Mouse (Mus musculus) ES-Bruce4 (cell line): ENCODE data around the gene Rab31.

Experiments
- CTCF ChIP-seq: IDR thresholded peaks from one replicate; pipeline ENCODE4 v1.8.1; 2011; ENCODE audit warnings: low read depth, low read length
- EP300 ChIP-seq: IDR thresholded peaks from 2 replicates; pipeline ENCODE4 v1.6.1; 2011; ENCODE audit warnings: low read depth, low read length; ENCODE audit not compliant: insufficient read depth
- POLR2A ChIP-seq: IDR thresholded peaks from one replicate; pipeline ENCODE4 v1.8.1; 2011; ENCODE audit warnings: low read length; ENCODE audit not compliant: insufficient read depth

- TF ChIP-seq CTCF (no peak), POLR2A (no peak), EP300 (no peak)
These were observed 104.8 kb downstream of the Rab31 start for GRCm38 (mm10) chr17:65667792-65668191.
